Mouse (Mus musculus) midbrain, embryonic 16.5 days (tissue): ENCODE data around the gene Rac2. TPM values are rescaled to one million over a fixed set of nuclear protein-coding genes. Genes with fewer than 3 reads are reported as not detected.
A peak's percentile ranks its signal among the peaks of the same experiment; 100 is the strongest.

Experiments
- ATAC-seq: fragments of 200-750 bp; cut with Nextera tagmentation; 2 replicates; pipeline ENCODE4 v1.8.0; 2017; ENCODE audit warnings: moderate TSS enrichment
- H3K27ac ChIP-seq: fragments of 300-500 bp; sonication (generic); 2 replicates; pipeline ENCODE4 v1.5.1; 2014; ENCODE audit warnings: mild to moderate bottlenecking, low read length, mixed read lengths
- H3K27me3 ChIP-seq: fragments of 300-500 bp; sonication (generic); 2 replicates; pipeline ENCODE4 v1.6.1; 2014; ENCODE audit warnings: low read depth, low read length, mixed read lengths; ENCODE audit not compliant: control insufficient read depth, insufficient read depth
- H3K36me3 ChIP-seq: fragments of 300-500 bp; sonication (generic); 2 replicates; pipeline ENCODE4 v1.6.1; 2014; ENCODE audit warnings: mild to moderate bottlenecking, low read length, moderate library complexity, mixed read lengths; ENCODE audit not compliant: control insufficient read depth, insufficient read depth
- H3K4me1 ChIP-seq: fragments of 300-500 bp; sonication (generic); 2 replicates; pipeline ENCODE4 v1.6.1; 2014; ENCODE audit warnings: mild to moderate bottlenecking, low read length, mixed read lengths; ENCODE audit not compliant: control insufficient read depth, insufficient read depth
- H3K4me2 ChIP-seq: fragments of 300-500 bp; sonication (generic); 2 replicates; pipeline ENCODE4 v1.6.1; 2014; ENCODE audit warnings: mild to moderate bottlenecking, low read length, mixed read lengths
- H3K4me3 ChIP-seq: fragments of 300-500 bp; sonication (generic); 2 replicates; pipeline ENCODE4 v1.5.1; 2014; ENCODE audit warnings: low read depth, mild to moderate bottlenecking, low read length, moderate library complexity, mixed read lengths
- H3K9ac ChIP-seq: fragments of 300-500 bp; sonication (generic); 2 replicates; pipeline ENCODE4 v1.6.1; 2014; ENCODE audit warnings: low read depth, low read length, mixed read lengths
- H3K9me3 ChIP-seq: fragments of 300-500 bp; sonication (generic); replicated peaks from 2 replicates; pipeline ENCODE4 v1.6.1; 2014; ENCODE audit warnings: mild to moderate bottlenecking, low read length, mixed read lengths; ENCODE audit not compliant: control insufficient read depth, poor library complexity, severe bottlenecking
- WGBS: fragments of 180-500 bp; shearing (Covaris S2); extraction: QIAGEN DNeasy Blood & Tissue Kit; methylation state at CpG from one replicate; pipeline ENCODE4 v1.1.7; 2014; 5-methylcytosine and 5-hydroxymethylcytosine counted together
- polyA plus RNA-seq: library from polyadenylated mRNA; unstranded; fragments of >200 nt; fragmentation: Nextera tagmentation; extraction: Ambion mirVana; gene quantifications from 2 replicates; pipeline ENCODE4 v1.2.1, GENCODE M21; 2015

The Rac2 gene
- polyA plus RNA-seq, 1 experiment from 2014 or later = 2.3 TPM

DNA sequence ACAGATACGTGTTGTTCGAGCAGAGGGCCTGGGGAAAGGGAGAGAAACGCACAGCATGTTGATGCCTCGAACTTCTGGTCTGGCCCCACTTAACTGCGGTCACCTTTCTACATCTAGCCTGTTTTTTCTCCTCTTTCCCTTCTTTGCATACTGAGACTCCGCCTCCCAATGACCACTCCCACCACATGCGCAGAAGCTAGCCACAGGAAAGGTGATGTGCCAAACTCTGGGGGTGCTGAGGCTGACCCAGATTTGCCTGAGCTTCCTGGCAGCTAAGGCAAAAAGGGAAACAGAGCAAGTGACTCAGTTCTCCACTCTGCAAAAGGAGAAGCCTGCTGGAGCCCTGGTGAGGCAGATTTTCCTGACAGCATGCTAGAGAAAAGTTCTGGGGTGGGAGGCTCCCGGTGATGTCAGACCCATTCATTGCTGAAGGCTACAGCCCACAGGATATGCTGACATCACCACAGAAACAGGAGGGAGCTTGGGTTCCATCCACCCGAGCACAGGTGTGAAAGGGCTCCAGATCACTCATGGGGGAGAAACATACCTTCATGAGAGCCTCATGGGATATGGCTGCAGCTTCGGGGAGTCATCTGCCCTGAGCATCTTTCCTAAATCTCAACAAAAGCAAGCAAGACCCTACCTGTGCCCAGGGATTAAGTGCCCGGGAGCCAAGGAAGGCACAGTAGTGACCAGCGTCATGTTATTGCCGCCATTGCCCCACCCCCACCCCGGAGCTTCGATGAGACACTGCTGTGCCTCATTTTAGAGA lies 19.3 kb upstream of the Rac2 start:
- WGBS = 68% methylated on average over 15 of the region's 15 CpGs
- H3K4me3 ChIP-seq = no peak overlapping the region
- no peaks in the 10 kb centered on the region for H3K9me3 ChIP-seq
- H3K4me2 ChIP-seq = no peak overlapping the region
- H3K36me3 ChIP-seq = no peaks in the 10 kb centered on the region
- no peaks in the 10 kb centered on the region for H3K27me3 ChIP-seq
- H3K9ac ChIP-seq = no peak overlapping the region
- no peak for ATAC-seq
- H3K4me1 ChIP-seq = no peaks in the 10 kb centered on the region
- no peak overlapping the region for H3K27ac ChIP-seq

DNA sequence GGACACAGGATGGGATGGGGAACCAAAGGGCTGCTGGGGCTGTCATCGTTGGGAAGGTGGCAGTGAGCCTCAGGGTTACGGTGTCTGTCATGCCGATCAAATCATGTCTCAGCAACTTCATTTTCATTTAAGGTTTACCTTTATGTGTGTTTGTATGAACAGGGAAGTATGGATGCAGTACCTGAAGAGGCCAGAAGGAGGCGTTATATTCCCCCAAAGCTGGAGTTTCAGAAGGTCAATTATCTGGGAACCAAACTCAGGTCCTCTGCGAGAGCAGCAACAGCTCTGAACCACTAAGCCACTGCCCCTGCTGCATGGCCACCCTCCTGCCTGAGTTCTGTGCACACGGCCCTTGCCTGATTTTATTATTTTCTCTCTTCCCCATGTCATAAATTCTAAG lies 18.2 kb upstream of the Rac2 start:
- H3K4me2 ChIP-seq = no peak overlapping the region
- WGBS = 81% methylated on average over 6 of the region's 6 CpGs
- no peaks in the 10 kb centered on the region for H3K27me3 ChIP-seq
- H3K36me3 ChIP-seq = no peaks in the 10 kb centered on the region
- no peak overlapping the region for H3K9ac ChIP-seq
- no peaks in the 10 kb centered on the region for H3K9me3 ChIP-seq
- no peaks in the 10 kb centered on the region for H3K4me1 ChIP-seq
- no peak for ATAC-seq
- H3K27ac ChIP-seq = no peak overlapping the region
- H3K4me3 ChIP-seq = no peak overlapping the region

DNA sequence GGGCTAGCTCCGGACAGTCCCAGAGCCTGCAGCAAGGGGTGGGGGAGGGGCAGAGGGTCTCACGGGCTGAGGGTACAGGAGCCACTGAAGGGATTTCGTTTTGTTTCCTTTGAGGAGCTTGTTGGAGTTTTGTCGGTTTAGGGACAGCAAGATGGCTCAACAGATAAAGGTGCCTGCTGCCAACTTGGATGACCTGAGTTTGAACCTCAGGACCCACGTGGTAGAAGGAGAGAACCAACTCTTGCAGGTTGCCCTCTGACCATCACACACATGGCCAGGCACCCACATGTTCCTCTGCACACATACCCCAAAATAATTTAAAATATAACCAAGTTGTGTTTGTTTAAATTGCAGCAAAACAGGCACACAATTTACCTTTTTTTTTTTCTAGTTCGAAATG lies 17.4 kb upstream of the Rac2 start:
- no peak overlapping the region for H3K9ac ChIP-seq
- H3K27me3 ChIP-seq = no peaks in the 10 kb centered on the region
- ATAC-seq = no peak
- 76% methylated on average over 6 of the region's 6 CpGs for WGBS
- H3K4me1 ChIP-seq = no peaks in the 10 kb centered on the region
- H3K27ac ChIP-seq = no peak overlapping the region
- no peaks in the 10 kb centered on the region for H3K36me3 ChIP-seq
- no peak overlapping the region for H3K4me3 ChIP-seq
- no peak overlapping the region for H3K4me2 ChIP-seq
- no peaks in the 10 kb centered on the region for H3K9me3 ChIP-seq

DNA sequence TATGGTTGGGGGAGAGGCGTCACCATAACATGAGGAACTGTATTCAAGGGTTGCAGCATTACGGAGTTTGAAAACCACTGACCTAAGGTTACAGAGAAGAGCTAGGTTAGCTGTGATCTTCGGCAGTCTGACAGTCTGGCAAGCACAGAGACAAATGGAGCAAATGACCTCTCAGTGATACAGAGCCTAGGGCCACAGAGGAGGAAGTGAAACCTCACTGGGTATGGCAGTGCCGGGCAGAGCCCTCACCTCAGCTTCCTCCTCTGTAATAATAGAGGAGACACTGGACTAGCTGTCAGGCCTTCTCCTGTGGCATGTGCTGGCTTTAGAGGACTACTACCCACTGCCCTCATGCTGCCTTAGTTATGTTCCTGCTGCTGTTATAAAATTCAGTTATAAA lies 16.3 kb upstream of the Rac2 start:
- Histone ChIP-seq H3K27ac (no peak overlapping the region), H3K4me1 (no peaks in the 10 kb centered on the region), H3K4me2 (no peak overlapping the region), H3K4me3 (no peak overlapping the region), H3K36me3 (no peaks in the 10 kb centered on the region), H3K9ac (no peak overlapping the region), H3K27me3 (no peaks in the 10 kb centered on the region), H3K9me3 (0 out of 2 replicates have a peak, but pooled peaks cover 3% of the 10 kb centered on the region)
- ATAC-seq = no peak
- WGBS = 86% methylated on average over 4 of the region's 4 CpGs

DNA sequence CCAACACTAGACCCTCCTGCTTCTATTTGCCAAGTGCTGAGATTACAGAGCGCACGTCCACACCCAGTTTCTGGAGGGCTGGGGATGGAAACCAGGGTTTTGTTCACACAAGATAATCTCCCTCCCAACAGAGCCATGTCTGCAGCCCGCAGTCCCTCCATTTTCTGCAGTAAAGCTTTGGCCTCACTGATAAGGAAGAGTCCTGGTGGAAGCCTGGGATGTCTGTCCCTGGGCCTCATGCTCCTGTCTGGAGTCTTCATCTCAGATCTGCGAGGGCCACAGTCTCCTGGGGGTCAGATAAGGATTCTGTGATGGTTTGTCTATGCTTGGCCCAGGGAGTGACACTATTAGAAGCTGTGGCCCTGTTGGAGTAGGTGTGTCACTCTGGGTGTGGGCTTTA lies 15.5 kb upstream of the Rac2 start:
- H3K27ac ChIP-seq = no peak overlapping the region
- no peaks in the 10 kb centered on the region for H3K36me3 ChIP-seq
- no peak overlapping the region for H3K4me2 ChIP-seq
- no peaks in the 10 kb centered on the region; the same call in 1 of the 2 replicates for H3K4me1 ChIP-seq
- ATAC-seq = no peak
- no peak overlapping the region for H3K9ac ChIP-seq
- H3K9me3 ChIP-seq = 0 out of 2 replicates have a peak, but pooled peaks cover 3% of the 10 kb centered on the region
- WGBS = 85% methylated on average over 4 of the region's 4 CpGs
- H3K4me3 ChIP-seq = no peak overlapping the region
- no peaks in the 10 kb centered on the region for H3K27me3 ChIP-seq

DNA sequence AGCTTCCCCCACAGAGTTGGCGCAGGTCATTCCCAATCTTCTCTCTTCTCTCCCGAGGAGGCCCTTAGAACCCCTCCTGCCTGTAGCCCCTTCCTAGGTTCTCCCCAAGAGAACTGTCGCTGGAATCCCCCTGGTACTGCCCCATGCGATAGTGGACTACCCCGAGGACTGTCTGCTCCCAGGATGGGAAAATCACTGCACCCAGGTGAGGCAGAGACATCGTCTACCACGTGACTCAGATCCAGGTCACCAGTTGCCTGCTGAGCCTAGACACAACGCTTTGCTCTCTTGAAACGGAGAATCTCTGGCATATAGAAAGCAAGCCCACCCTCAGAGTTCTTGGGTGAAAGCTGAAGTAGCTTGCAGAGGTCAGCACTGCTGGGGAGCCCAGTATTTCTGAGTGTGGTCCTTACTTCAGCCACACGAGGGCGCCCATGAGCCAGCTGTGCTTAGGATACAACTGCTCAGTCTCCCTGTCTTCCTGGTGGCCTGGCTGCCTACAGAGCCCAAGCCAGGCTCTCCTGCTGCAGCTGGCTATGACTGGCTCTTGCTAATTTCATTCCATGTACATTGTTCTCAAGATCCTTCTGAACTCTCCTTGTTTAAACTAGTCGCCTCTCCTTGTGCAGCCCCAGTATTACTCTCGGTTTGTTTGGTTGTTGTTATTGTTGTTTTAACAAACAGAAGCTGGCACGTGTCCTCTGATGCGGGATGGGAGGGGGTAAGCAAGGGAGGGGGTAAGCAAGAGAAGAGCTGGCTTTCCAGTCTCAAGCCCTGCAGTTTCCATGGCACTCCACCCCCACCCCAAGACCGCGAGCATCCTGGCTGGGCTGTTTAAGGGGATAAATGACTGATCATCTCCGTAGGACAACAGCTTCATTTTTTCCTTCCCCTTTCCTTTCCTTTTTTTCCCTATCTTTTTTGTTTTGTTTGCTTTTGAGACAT lies 14.7 kb upstream of the Rac2 start:
- Histone ChIP-seq H3K36me3 (no peaks in the 10 kb centered on the region), H3K27me3 (no peaks in the 10 kb centered on the region), H3K4me3 (no peak overlapping the region), H3K9ac (no peak overlapping the region), H3K27ac (no peak overlapping the region), H3K4me2 (no peak overlapping the region), H3K9me3 (0 out of 2 replicates have a peak, but pooled peaks cover 3% of the 10 kb centered on the region), H3K4me1 (no peaks in the 10 kb centered on the region; the same call in 1 of the 2 replicates)
- peak; percentile 81 for ATAC-seq
- 50% methylated on average over 18 of the region's 18 CpGs for WGBS

DNA sequence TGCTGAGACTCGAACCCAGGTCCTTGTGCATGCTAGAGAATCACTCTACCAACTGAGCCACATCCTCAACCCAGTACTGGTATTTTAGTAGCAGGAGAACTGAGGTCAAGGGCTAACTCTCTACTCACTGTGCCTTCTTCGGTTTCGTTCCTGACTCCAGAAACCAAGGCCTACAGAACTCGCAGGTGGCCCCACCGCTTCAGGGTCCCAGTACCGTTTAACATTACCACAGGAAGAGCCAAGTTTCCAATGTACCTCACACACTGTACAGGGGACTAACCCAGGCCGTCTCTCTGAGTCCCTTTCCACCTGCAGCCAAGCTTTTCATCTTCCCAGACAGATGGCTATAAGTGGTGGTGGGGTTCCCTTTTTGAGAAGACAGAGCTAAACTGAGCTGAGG lies 12.8 kb upstream of the Rac2 start:
- peaks cover 9% of the 10 kb centered on the region for H3K4me1 ChIP-seq
- ATAC-seq = no peak
- WGBS = 92% methylated on average over 7 of the region's 7 CpGs
- H3K4me3 ChIP-seq = no peak overlapping the region
- no peaks in the 10 kb centered on the region for H3K36me3 ChIP-seq
- H3K27ac ChIP-seq = no peak overlapping the region
- H3K9ac ChIP-seq = no peak overlapping the region
- no peaks in the 10 kb centered on the region for H3K27me3 ChIP-seq
- H3K4me2 ChIP-seq = no peak overlapping the region
- H3K9me3 ChIP-seq = 0 out of 2 replicates have a peak, but pooled peaks cover 3% of the 10 kb centered on the region

DNA sequence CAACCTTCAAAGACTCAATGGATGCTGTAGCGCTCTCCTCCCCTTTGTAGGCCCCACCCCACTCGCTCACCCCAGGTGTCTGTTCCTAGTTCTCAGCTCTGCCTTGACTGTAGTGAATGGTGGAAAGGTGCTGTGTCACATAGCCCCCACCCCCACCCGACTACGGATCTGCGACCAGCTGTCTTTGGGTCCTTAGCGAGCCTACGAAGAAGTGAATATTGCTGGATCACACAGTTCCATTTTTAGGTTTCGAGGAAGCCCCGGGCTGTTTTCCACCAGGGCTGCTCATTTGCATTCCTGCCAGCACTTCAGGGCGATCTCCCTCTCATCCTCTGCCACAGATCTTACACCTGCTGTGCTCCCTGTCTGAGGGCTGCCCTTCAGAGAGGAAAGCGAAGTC lies 10.8 kb upstream of the Rac2 start:
- peaks cover 17% of the 10 kb centered on the region for H3K4me1 ChIP-seq
- no peak overlapping the region for H3K9ac ChIP-seq
- H3K9me3 ChIP-seq = 0 out of 2 replicates have a peak, but pooled peaks cover 3% of the 10 kb centered on the region
- ATAC-seq = no peak
- H3K27me3 ChIP-seq = no peaks in the 10 kb centered on the region
- no peak overlapping the region for H3K4me3 ChIP-seq
- H3K4me2 ChIP-seq = no peak overlapping the region
- 16% methylated on average over 11 of the region's 11 CpGs for WGBS
- no peaks in the 10 kb centered on the region for H3K36me3 ChIP-seq
- H3K27ac ChIP-seq = no peak overlapping the region
